Mouse (Mus musculus): ENCODE results near the gene Tmem63a.

The Tmem63a gene

DNA sequence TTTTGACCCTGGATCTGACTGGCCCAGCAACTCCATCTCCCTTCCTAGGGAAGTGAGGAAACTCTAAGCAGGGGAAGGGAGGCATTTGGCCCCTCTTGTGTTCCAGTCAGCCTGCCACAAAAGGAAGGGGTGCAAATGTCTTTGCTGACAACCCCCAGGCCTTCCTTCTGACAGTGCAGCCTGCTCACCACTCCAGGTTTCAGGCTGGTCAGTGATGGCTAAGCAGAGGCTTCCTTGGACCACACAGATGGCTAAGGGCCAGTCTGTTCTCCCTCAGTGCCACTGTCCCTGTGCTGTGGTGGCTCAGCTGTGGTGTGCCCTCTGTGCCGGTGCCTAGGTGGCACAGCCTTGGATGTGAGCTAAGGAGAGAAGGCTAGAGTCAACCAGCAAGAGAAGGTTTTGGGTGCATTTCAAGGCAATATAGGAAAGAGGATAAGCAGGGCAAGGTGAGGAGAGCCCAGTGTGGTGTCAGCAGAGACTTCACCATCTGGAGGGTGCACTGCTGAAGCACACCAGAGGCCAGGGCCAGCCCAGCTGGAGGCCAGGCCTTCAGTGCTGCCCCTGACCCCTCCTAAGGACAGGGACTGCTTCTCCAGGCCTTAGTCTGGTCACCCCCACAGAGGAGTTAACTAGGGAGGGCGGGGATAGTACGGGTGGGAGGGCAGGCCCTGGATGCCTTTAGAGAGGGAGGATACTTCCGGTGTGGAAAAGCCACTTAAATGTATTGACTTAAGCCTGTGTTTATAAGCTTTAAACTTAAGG is 68.2 kb downstream of the Tmem63a start:
- DNase-seq (ENCODE audit: low read depth): no peak

DNA sequence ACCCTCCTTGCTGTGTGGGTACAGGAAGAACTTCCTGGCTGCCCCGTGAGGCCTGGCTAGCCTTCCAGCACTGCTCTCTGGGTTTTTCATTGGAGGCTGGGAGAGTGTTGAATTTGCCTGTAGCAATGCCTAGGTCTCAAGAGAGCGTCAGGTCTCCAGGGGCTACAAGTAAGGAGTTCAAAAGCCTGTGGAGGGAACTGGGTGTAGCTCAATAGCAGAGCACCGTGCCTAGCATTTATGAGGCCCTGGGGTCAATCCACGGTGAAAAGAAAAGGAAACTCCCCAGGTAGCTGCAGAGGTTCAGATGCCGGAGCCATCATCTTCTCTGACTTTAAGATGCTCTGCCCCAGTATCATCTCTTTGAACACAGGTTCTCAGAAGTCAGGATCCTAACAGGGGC is 69.5 kb downstream of the Tmem63a start:
- DNase-seq (ENCODE audit: low read depth): no peak

DNA sequence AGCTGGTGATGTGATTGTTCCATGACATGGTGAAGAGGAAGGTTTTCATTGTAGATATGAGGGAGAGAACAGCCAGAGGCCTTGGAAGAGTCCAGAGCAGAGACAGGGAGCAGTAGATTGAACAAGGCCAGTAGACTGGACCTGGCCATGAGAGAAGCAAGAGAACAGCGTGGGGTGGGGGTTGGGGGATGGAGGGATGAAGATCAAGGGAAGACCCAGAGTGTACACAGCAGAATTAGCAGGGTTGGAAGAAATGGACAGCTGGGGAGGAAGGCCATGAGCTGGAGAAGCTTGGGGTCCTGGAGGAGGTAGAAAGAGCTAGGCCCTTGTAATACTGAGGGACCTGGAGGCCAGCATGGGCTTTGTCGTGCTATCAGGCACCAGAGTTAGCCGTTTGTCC is 70.3 kb downstream of the Tmem63a start:
- no peak for DNase-seq (ENCODE audit: low read depth)

DNA sequence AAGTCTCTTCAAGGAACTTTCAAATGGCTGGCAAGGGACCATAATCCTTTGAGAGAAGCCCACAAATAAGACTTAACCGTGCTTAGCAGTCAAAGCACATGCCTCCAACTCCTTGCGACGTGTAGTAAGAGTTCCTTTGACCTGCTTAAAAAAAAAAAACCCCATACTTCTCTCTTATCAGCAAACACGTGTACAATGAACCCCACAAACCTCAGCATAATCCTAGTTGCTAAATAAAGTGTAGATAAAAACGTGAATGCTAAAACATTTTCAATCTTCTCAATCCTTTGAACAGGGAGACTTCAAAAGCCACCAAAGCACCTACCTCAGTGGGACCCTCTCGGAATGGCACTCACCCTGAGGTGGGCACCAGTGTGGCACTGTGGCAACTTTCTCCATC is 71.3 kb downstream of the Tmem63a start:
- DNase-seq (ENCODE audit: low read depth): no peak

DNA sequence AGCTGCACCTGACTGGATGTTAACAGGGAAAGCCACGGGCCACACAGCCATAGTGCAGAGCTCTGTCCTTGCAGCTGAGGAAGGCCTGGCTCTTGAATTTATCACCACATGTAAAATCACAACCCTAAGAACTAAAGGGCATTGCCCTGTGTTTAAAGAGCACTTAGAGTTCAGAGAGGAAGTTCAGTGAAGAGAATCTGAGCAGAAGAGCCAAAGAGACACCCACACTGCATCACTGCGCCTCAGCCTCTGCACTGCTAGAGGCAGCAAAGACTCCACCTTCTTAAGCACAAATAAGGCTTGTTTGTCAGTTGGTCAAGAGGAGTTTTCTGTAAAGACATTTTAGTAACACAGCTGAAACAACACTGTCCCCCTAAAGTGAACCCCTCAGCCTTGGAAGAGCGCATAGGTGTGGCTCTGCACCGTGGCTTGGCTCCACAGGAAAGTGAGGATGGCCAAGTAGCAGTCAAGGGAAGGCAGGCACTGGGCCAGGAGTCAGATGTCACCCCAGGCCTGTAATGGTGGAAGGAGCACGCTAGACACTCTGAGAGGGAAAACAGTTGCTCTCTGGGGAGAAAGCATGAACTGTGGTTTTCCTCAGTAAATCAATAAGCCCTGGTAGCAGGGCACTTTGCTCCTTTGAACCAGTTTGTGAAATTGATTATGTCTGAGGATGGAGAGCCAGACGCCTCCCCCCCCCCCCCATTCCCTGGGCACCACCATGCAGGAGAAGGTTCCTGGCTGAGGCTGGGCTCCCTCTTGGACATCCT is 72.8 kb downstream of the Tmem63a start:
- DNase-seq (ENCODE audit: low read depth): no peak

DNA sequence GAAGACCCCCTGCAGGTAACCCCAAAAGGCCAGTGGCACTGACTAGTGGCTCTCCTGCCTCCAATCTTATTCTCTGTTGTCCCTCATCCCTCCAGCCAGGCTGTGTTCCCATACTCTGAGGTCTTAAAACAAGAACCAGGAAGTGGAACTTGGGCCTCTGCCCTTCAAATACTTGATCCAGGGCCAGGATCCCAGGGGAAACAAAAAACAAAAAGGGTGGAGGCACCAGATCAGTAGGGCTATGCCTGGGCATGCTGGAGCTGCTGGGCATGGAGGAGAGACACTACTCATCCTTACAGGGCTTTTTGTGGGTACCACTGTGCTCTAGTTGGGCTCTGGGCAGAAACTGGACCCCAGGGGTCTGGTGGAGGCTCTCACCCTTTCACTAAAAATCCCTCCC is 73.4 kb downstream of the Tmem63a start:
- no peak for DNase-seq (ENCODE audit: low read depth)

DNA sequence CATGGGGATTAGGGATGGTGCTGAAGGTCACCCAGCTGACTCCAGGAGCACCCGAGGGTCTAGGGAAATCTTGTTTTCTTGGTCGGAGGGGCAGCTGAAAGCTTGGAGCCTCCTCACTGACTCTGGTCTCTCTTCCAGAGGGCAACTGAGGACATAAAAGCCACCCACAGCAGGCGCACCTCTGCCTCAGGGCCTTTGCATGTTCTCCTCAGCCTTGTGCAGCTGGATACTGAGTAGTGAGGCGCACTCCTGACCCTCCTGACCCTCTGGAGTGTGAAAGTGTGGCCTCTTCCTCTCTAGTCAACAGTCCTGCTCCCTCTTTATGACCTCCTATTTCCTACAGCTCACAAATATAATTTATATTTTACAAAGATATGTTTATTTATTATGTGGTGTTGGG is 73.9 kb downstream of the Tmem63a start:
- no peak for DNase-seq (ENCODE audit: low read depth)

DNA sequence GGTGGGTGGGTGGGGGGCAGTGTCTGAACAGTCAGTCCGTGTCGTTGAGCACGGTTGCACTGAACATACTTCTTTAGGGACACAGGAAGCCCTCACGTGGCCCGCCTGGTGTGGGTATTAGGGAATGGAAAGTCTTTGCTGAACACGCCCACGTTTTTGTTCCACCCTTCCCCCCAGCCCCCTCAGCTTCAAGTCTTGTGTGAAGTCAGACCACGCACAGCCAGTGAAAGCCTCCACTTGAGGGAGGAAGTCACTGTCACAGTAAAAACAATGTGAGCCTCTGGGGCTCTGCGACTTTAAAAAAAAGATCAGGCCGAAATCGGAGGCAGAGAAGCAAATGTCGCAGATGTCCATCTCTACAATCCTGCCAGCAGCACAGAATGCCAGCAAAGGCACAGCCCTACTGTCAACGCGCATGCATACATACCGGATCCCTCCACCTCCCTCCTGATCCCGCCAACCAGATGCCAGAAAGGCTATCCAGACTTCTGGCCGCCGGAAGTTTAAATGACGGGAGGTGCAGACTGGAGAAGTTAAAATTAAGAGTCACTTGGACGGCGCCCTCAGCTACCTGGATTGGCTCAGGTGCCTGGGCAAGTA is 74.5 kb downstream of the Tmem63a start:
- DNase-seq (ENCODE audit: low read depth): no peak

DNA sequence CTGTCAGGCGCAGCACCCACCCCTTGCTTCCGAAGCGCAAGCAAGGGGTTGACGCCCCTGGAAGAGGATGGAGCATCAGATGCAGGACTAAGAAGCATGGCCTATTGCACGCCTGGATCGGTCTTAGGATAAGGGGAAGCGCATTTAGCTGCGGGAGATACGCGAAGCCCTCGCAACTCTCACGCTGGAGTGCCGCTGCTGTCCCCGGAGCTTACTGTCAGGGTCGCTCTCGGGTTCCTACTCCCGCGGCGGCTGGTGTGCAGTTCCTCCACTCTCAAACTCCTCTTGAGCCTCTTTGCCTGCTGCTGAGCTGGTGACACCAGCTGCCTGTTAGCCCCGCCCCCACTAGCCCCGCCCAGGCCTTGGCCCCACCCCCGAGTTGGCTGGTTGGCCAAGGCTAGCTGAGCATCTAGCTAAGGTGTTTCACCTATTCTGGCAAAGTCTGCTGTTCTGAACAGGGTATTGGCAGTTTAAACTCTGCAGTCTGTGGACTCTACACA is 75.1 kb downstream of the Tmem63a start:
- no peak for DNase-seq (ENCODE audit: low read depth)

DNA sequence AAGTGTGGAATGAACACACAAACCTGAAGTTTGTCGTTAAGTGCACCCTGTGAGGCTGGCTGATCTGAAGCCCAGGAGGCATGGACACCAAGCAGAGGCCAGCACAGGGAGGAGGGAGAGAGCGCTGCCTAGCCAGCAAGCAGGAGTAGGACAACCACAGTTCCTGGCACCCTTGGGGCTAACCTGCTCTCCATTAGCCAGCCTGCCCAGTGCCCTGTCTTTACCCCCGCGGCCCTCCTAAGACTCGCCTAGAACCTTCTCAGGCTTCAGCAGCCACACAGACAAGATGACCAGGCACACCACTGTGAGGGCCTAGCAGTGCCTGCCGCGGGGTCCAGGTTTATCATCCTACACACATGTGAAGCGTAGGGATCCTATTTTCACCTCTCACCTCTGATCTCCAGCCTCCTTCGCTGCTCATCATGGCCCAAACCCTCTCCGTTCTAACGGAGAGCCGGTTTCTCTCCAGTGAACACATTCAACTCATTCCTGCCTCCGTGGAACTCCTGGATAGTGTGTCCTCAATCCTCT is 75.8 kb downstream of the Tmem63a start:
- no peak for DNase-seq (ENCODE audit: low read depth)

DNA sequence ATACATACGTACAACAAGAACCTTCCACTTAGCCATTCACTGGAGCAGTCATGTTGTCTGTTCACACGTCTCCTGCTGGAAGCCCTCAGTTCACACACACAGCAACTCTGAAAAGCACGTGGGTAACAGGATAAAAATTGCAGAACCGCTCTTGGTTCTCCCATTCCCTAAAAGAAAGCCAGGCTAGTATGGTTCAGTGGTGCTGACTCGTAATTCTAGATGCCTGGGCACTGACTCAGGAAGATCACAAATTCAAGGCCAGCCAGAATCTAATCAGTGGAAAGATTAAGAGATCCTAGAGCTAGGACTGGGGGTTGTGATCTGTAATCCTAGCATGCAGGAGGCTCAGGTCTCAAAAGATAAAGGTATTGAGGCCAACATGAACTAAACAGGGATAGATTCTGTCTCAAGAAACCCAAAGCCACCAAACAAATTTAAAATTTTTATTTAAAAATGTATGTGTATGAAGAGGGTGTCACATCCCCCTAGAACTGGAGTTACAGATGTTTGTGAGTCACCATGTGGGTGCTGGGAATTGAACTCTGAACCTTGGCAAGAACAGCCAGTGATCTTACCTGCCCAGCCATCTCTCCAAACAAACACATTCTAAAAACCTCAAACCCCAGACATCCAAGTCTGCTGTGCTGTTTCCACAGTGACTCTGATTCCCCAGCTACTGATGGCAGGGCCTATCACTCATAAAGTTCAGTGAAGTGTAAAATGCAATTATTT is 78.8 kb downstream of the Tmem63a start, which contains the start of gene Ephx1:
Gene Ephx1, minus strand, starts transcription at position 149 of the 732 bp plus-strand sequence.
- DNase-seq (ENCODE audit: low read depth): no peak

DNA sequence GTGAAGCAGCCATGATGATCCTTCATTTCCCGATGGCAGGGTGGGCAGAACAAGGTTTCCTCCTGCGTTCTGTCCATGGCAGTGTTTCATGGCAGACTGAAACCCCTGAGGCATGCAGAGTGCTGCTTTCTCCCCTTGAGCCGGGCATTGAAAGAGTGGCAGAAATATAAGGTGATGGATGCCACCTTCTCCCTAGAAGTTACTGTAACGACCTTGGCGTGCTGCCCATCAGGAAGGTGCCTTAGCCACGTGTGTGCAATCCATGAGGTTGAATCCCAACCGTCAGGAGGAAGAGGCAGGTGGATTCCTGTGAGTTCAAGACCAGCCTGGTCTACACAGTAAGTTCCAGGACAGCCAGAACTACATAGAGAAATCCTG is 79.3 kb downstream of the Tmem63a start:
- no peak for DNase-seq (ENCODE audit: low read depth)

DNA sequence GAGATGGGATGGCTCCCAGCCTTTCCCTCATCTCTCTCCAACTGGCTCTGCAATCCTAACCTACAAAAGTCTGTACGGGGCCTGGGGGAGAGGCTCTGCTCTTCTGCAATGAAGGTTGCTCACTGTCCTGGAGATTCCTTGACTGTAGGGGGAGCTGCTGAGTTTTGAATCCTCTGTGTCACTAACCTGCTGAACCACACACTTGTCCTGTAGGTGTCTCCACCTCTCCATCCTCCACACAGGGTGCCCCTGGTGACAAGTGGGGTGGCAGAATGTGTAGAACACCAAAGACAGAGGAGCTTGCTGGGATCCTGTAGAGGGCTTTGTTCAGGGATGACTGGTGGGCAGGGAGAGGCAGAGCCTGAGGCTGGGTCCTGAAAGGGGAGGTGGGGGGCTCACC is 80.1 kb downstream of the Tmem63a start:
- peak; percentile 83 for DNase-seq (ENCODE audit: low read depth)
